Mouse (Mus musculus): Measurements from ENCODE around the gene Gabpa. TPM values are rescaled to one million over a fixed set of nuclear protein-coding genes. Genes with fewer than 3 reads are reported as not detected.
A peak's percentile ranks its signal among the peaks of the same experiment; 100 is the strongest.

The Gabpa gene
- total and polyA plus RNA-seq, 2 experiments from 2014 or later = 10.5 to 26.8 TPM

GRCm38 (mm10) chr16:84802217-84802616 is 32.5 kb upstream of the Gabpa start:
- TF ChIP-seq CTCF (IDR thresholded peaks at IDR 0.05; ENCODE audit: low read depth) = no peak
- DNase-seq (no peak), ATAC-seq (no peak)
- no peak overlapping the region for H3K4me3 ChIP-seq (ENCODE audit: low read depth, low read length)
- no peaks in the 10 kb centered on the region for H3K4me1 ChIP-seq (ENCODE audit: insufficient read depth)
- no peak overlapping the region for H3K4me2 ChIP-seq (ENCODE audit: low read depth)
- H3K27ac ChIP-seq (ENCODE audit: low read depth, low read length) = no peak overlapping the region
- H3K9ac ChIP-seq = no peak overlapping the region
- H3K9me3 ChIP-seq (ENCODE audit: low read length) = no peaks in the 10 kb centered on the region
- no peaks in the 10 kb centered on the region for H3K36me3 ChIP-seq (ENCODE audit: insufficient read depth)
- H3K27me3 ChIP-seq (ENCODE audit: insufficient read depth, low read length) = no peaks in the 10 kb centered on the region
- 63% methylated on average over 6 of the region's 6 CpGs for WGBS

GRCm38 (mm10) chr16:84804866-84805265 is 29.9 kb upstream of the Gabpa start:
- DNase-seq (no peak), ATAC-seq (no peak)
- no peaks in the 10 kb centered on the region for H3K9me3 ChIP-seq (ENCODE audit: low read length)
- 93% methylated on average over 5 of the region's 5 CpGs for whole genome bisulfite sequencing
- H3K4me2 ChIP-seq (ENCODE audit: low read depth) = no peak overlapping the region
- H3K36me3 ChIP-seq (ENCODE audit: insufficient read depth) = no peaks in the 10 kb centered on the region
- no peak overlapping the region for H3K27ac ChIP-seq (ENCODE audit: low read depth, low read length)
- TF ChIP-seq CTCF (IDR thresholded peaks at IDR 0.05; ENCODE audit: low read depth) = no peak
- no peak overlapping the region for H3K9ac ChIP-seq
- no peaks in the 10 kb centered on the region for H3K4me1 ChIP-seq (ENCODE audit: insufficient read depth)
- no peak overlapping the region for H3K4me3 ChIP-seq (ENCODE audit: low read depth, low read length)
- no peaks in the 10 kb centered on the region for H3K27me3 ChIP-seq (ENCODE audit: insufficient read depth, low read length)

- Histone ChIP-seq H3K4me1 (ENCODE audit: insufficient read depth) (no peaks in the 10 kb centered on the region), H3K9ac (no peak overlapping the region), H3K27ac (ENCODE audit: low read depth, low read length) (no peak overlapping the region), H3K9me3 (ENCODE audit: low read length) (no peaks in the 10 kb centered on the region), H3K4me2 (ENCODE audit: low read depth) (no peak overlapping the region), H3K36me3 (ENCODE audit: insufficient read depth) (no peaks in the 10 kb centered on the region), H3K27me3 (ENCODE audit: insufficient read depth, low read length) (no peaks in the 10 kb centered on the region), H3K4me3 (ENCODE audit: low read depth, low read length) (no peak overlapping the region)
- TF ChIP-seq CTCF (IDR thresholded peaks at IDR 0.05; ENCODE audit: low read depth) = no peak
- no peak for ATAC-seq
- no peak for DNase-seq
- 98% methylated on average over 3 of the region's 3 CpGs for WGBS
Observed at GRCm38 (mm10) chr16:84806175-84806574, 28.6 kb upstream of the Gabpa start.

- Histone ChIP-seq H3K9ac (no peak overlapping the region), H3K36me3 (ENCODE audit: insufficient read depth) (no peaks in the 10 kb centered on the region), H3K4me2 (ENCODE audit: low read depth) (no peak overlapping the region), H3K4me1 (ENCODE audit: insufficient read depth) (no peaks in the 10 kb centered on the region), H3K27me3 (ENCODE audit: insufficient read depth, low read length) (no peaks in the 10 kb centered on the region), H3K4me3 (ENCODE audit: low read depth, low read length) (no peak overlapping the region), H3K27ac (ENCODE audit: low read depth, low read length) (no peak overlapping the region), H3K9me3 (ENCODE audit: low read length) (no peaks in the 10 kb centered on the region)
- no peak for TF ChIP-seq CTCF (IDR thresholded peaks at IDR 0.05; ENCODE audit: low read depth)
- WGBS = 96% methylated on average over 7 of the region's 7 CpGs
- ATAC-seq (no peak), DNase-seq (no peak)
Observed at GRCm38 (mm10) chr16:84807874-84808273, 26.9 kb upstream of the Gabpa start.

GRCm38 (mm10) chr16:84810254-84810653 is 24.5 kb upstream of the Gabpa start:
- Histone ChIP-seq H3K4me2 (ENCODE audit: low read depth) (no peak overlapping the region), H3K4me3 (ENCODE audit: low read depth, low read length) (no peak overlapping the region), H3K27me3 (ENCODE audit: insufficient read depth, low read length) (no peaks in the 10 kb centered on the region), H3K9ac (no peak overlapping the region), H3K27ac (ENCODE audit: low read depth, low read length) (no peak overlapping the region), H3K4me1 (ENCODE audit: insufficient read depth) (no peaks in the 10 kb centered on the region), H3K9me3 (ENCODE audit: low read length) (no peaks in the 10 kb centered on the region), H3K36me3 (ENCODE audit: insufficient read depth) (no peaks in the 10 kb centered on the region)
- TF ChIP-seq CTCF (IDR thresholded peaks at IDR 0.05; ENCODE audit: low read depth) = no peak
- ATAC-seq (no peak), DNase-seq (no peak)
- 91% methylated on average over 1 of the region's 1 CpGs for WGBS

- TF ChIP-seq CTCF (IDR thresholded peaks at IDR 0.05; ENCODE audit: low read depth) = no peak
- Histone ChIP-seq H3K9me3 (ENCODE audit: low read length) (no peaks in the 10 kb centered on the region), H3K4me1 (ENCODE audit: insufficient read depth) (no peaks in the 10 kb centered on the region), H3K36me3 (ENCODE audit: insufficient read depth) (no peaks in the 10 kb centered on the region), H3K4me2 (ENCODE audit: low read depth) (no peak overlapping the region), H3K9ac (no peak overlapping the region), H3K27ac (ENCODE audit: low read depth, low read length) (no peak overlapping the region), H3K27me3 (ENCODE audit: insufficient read depth, low read length) (no peaks in the 10 kb centered on the region), H3K4me3 (ENCODE audit: low read depth, low read length) (no peak overlapping the region)
- DNase-seq (no peak), ATAC-seq (no peak)
- 80% methylated on average over 8 of the region's 8 CpGs for WGBS
Observed at GRCm38 (mm10) chr16:84813852-84814251, 20.9 kb upstream of the Gabpa start.

GRCm38 (mm10) chr16:84814511-84814910 is 20.2 kb upstream of the Gabpa start:
- ATAC-seq (no peak), DNase-seq (no peak)
- WGBS = 94% methylated on average over 8 of the region's 8 CpGs

GRCm38 (mm10) chr16:84817423-84817822 is 17.3 kb upstream of the Gabpa start:
- WGBS = 32% methylated on average over 7 of the region's 7 CpGs
- peaks cover 14% of the 10 kb centered on the region for H3K36me3 ChIP-seq (ENCODE audit: insufficient read depth)
- no peaks in the 10 kb centered on the region for H3K4me1 ChIP-seq (ENCODE audit: insufficient read depth)
- H3K4me2 ChIP-seq (ENCODE audit: low read depth) = no peak overlapping the region
- ATAC-seq = peak; percentile 68
- no peak overlapping the region for H3K27ac ChIP-seq (ENCODE audit: low read depth, low read length)
- no peak overlapping the region for H3K4me3 ChIP-seq (ENCODE audit: low read depth, low read length)
- no peaks in the 10 kb centered on the region for H3K9me3 ChIP-seq (ENCODE audit: low read length)
- TF ChIP-seq CTCF (IDR thresholded peaks at IDR 0.05; ENCODE audit: low read depth) = peak; percentile 74
- no peaks in the 10 kb centered on the region for H3K27me3 ChIP-seq (ENCODE audit: insufficient read depth, low read length)
- peak; percentile 47 for DNase-seq
- no peak overlapping the region for H3K9ac ChIP-seq

More at GRCm38 (mm10) chr16:84814511-84814910, 20.2 kb upstream of the Gabpa start:
- no peaks in the 10 kb centered on the region for H3K27me3 ChIP-seq (ENCODE audit: insufficient read depth, low read length)
- no peak overlapping the region for H3K4me2 ChIP-seq (ENCODE audit: low read depth)
- no peaks in the 10 kb centered on the region for H3K36me3 ChIP-seq (ENCODE audit: insufficient read depth)
- H3K4me1 ChIP-seq (ENCODE audit: insufficient read depth) = no peaks in the 10 kb centered on the region
- no peak overlapping the region for H3K4me3 ChIP-seq (ENCODE audit: low read depth, low read length)
- TF ChIP-seq CTCF (IDR thresholded peaks at IDR 0.05; ENCODE audit: low read depth) = no peak
- no peaks in the 10 kb centered on the region for H3K9me3 ChIP-seq (ENCODE audit: low read length)
- H3K27ac ChIP-seq (ENCODE audit: low read depth, low read length) = no peak overlapping the region
- H3K9ac ChIP-seq = no peak overlapping the region

Data from forebrain, postnatal 0 days (tissue).